Mouse (Mus musculus) G1E (cell line): ENCODE results near the gene AC131692.1. TPM values are rescaled to one million over a fixed set of nuclear protein-coding genes. Genes with fewer than 3 reads are reported as not detected.

Experiments used
- ATAC-seq: 2 replicates; pipeline ENCODE4 v1.8.0; 2016; ENCODE audit warnings: mild to moderate bottlenecking; ENCODE audit not compliant: insufficient number of reproducible peaks, poor library complexity, low FRiP score, severe bottlenecking; ENCODE audit errors: extremely low read depth
- DNase-seq: peaks from one replicate; pipeline ENCODE4 v3.0.0; 2012; ENCODE audit warnings: low spot score
- H3K27me3 ChIP-seq: 2 replicates; pipeline ENCODE4 v1.6.1; 2012; ENCODE audit warnings: mild to moderate bottlenecking, low read length, inconsistent platforms; ENCODE audit not compliant: insufficient read depth
- H3K36me3 ChIP-seq: replicated peaks from 2 replicates; pipeline ENCODE3; 2012; ENCODE audit warnings: mild to moderate bottlenecking, inconsistent platforms
- H3K4me1 ChIP-seq: 2 replicates; pipeline ENCODE4 v1.6.1; 2012; ENCODE audit warnings: low read depth, low read length, inconsistent platforms, mixed read lengths; ENCODE audit not compliant: insufficient read depth
- H3K4me3 ChIP-seq: 2 replicates; pipeline ENCODE4 v1.5.1; 2012; ENCODE audit warnings: low read depth, mild to moderate bottlenecking, inconsistent platforms, low read length, moderate library complexity, mixed read lengths
- H3K9me3 ChIP-seq: replicated peaks from 2 replicates; pipeline ENCODE4 v1.6.1; 2012; ENCODE audit warnings: inconsistent platforms
- CTCF ChIP-seq: IDR thresholded peaks from 2 replicates; pipeline ENCODE4 v1.5.1; 2012; ENCODE audit warnings: low read depth, low read length, inconsistent platforms, mixed read lengths
- GATA1 ChIP-seq: IDR thresholded peaks from 2 replicates; pipeline ENCODE4 v1.6.1; 2012; ENCODE audit warnings: borderline replicate concordance, low read length, inconsistent platforms, mixed read lengths
- GATA2 ChIP-seq: IDR thresholded peaks from 2 replicates; pipeline ENCODE4 v1.6.1; 2012; ENCODE audit warnings: low read depth, low read length, inconsistent platforms, borderline replicate concordance
- POLR2AphosphoS5 ChIP-seq: IDR thresholded peaks from 2 replicates; pipeline ENCODE4 v1.6.1; 2012; ENCODE audit warnings: low read depth, low read length, inconsistent platforms; ENCODE audit not compliant: insufficient replicate concordance
- TAL1 ChIP-seq: conservative IDR thresholded peaks from 2 replicates; pipeline ENCODE4 v1.6.1; 2012; ENCODE audit warnings: low read depth, low read length, inconsistent platforms, mixed read lengths
- polyA plus RNA-seq: library from polyadenylated mRNA; stranded (reverse); fragments of >175 nt; gene quantifications from 2 replicates; pipeline ENCODE4 v1.2.3, GENCODE M21; 2012
- total RNA-seq, 2 experiments: library from RNA; stranded (forward) in 1 of 2; stranded (reverse) in 1 of 2; fragments of 200-1000 nt in 1 of 2; fragments of >200 nt in 1 of 2; fragmentation: Nextera tagmentation in 1 of 2; gene quantifications; 2 replicates each; pipeline ENCODE4 v1.2.3; 2014 to 2017

Gene AC131692.1
- total and polyA plus RNA-seq, 3 experiments = 1.4 to 5.6 (median 3.4) TPM

DNA sequence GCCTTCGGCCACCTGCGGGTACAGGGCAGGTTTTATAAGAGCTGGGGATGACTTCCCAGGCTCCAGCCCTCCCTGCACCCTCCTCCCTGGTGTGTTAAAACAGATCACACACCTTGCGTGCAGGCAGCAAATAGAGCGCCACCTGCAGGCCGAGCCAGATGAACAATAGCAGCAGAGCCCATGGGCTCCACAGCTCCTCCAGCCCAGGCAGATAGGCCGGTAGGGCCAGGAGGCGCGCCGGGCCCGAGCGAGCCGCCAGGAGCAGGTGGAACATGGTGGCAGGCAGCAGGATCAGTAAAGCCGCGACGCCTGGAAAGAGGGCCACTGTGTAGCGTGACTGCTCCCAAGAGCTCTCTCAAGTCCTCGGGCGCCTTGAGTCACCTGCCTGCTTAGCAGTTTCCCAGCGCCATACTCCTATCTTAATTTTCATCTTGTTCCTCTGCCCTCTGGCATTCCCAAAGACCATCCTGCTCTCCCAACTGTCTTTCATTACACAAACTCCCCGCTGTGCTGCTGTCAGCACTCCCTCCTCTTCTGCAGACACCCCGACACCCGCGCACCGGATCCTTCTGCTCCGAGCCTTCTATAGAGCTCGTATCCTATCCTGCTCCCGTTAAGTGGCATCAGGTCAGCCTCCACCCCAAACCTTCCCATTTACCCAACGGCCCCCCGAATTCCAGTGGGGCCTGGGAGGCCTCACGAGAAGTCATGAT, 27.1 kb upstream of the AC131692.1 start:
- peaks cover 77% of the 10 kb centered on the region for H3K36me3 ChIP-seq
- H3K27me3 ChIP-seq = no peaks in the 10 kb centered on the region
- H3K4me3 ChIP-seq = peak overlapping the region; percentile 76
- ATAC-seq (peak; percentile 30; the same call in 1 of the 2 replicates), DNase-seq (peak; percentile 88)
- TF ChIP-seq GATA1 (no peak), CTCF (peak; percentile 56), POLR2AphosphoS5 (peak; percentile 6; the same call in 1 of the 2 replicates), GATA2 (no peak), TAL1 (no peak)
- no peaks in the 10 kb centered on the region for H3K9me3 ChIP-seq
- H3K4me1 ChIP-seq = peaks cover 61% of the 10 kb centered on the region

DNA sequence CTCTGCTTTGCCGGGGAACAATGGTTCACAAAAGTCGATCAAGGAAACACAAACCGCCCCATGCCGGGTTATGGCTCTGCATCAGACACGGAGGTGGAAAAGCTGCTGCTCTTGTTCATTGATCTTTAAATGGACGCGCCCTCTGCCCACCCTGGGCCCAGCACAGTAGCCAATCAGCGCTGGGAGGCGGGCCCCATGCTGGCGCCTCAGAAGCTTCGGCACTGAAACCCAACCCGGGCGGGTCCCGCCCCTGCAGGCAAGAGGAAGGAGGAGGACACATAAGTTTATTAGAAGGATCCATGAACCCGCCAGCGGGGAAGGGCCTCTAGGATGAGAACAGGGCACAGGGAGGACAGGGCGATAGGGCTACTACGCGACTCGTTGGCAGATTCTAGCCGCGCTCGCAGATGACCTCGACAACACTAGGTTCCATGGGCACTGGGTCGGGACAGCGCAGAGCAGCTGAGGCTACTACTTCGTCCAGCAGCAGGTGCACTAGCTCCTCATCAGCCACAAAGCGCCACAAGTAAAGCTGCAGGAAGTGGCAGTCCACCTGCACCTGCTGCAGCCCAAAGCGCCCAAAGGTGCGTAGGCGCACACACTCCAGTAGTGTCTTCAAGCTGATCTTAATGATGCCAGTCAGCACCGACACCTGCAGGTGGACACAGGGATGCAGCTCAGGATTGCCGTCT, 26.3 kb upstream of the AC131692.1 start, which contains the start of gene Tm7sf2:
Tm7sf2 (minus strand) TSS at position 650 of the 692 bp plus-strand sequence.
- Histone ChIP-seq H3K9me3 (no peaks in the 10 kb centered on the region), H3K36me3 (peaks cover 75% of the 10 kb centered on the region), H3K27me3 (no peaks in the 10 kb centered on the region), H3K4me3 (peak within 1 kb of the TSS; percentile 76), H3K4me1 (peaks cover 54% of the 10 kb centered on the region)
- DNase-seq (peak; percentile 98), ATAC-seq (peak; percentile 92)
- TF ChIP-seq POLR2AphosphoS5 = no peak
- no peak for TF ChIP-seq GATA2
- TF ChIP-seq TAL1 = no peak
- no peak for TF ChIP-seq GATA1
- TF ChIP-seq CTCF = no peak

DNA sequence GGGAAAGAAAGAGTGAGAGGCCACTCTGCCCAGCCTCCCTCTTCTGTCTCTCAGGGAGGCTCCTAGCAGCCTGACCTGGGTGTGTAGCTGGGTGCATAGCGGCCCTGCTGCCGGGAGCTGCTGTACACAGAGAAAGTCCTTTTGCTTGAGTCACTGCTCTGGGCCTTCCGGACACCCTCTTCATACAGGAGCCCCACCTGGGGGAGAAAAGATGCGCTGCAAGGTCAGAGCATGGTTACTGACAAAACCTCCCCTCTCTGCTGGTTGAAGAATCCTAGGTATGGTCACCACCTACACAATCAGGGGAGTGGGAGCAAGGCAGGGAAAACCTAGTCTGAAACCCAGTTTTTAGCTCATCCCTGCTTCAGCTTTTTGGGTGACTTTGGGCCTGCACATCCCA, 25.3 kb upstream of the AC131692.1 start:
- H3K36me3 ChIP-seq = peaks cover 75% of the 10 kb centered on the region
- ATAC-seq (no peak), DNase-seq (no peak)
- TF ChIP-seq POLR2AphosphoS5 = no peak
- no peak for TF ChIP-seq TAL1
- TF ChIP-seq GATA2 = no peak
- no peak for TF ChIP-seq GATA1
- TF ChIP-seq CTCF = no peak
- no peak overlapping the region for H3K4me3 ChIP-seq
- no peaks in the 10 kb centered on the region for H3K27me3 ChIP-seq
- no peaks in the 10 kb centered on the region for H3K9me3 ChIP-seq
- H3K4me1 ChIP-seq = peaks cover 43% of the 10 kb centered on the region

DNA sequence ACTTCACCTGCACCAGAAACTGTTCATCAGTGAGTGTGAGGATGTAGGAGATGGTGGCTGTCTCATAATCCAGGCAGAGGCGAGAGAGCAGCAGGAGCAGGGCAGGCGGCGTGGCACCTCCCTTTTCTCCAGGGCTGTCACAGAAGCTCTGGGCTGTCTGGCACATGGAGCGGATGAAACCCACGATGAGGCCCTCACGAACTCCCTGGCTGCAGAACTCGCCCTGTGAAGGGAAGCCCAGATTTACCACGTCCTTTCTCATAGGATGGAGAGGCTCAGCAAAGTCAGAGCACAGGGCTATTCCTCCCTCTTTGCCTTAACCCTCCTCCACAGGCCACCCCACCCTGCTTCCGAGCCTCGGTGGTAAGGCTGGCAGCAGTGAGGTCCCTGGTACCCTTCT, 24.4 kb upstream of the AC131692.1 start:
- H3K4me1 ChIP-seq = peaks cover 43% of the 10 kb centered on the region
- no peaks in the 10 kb centered on the region for H3K9me3 ChIP-seq
- ATAC-seq (no peak), DNase-seq (no peak)
- H3K27me3 ChIP-seq = no peaks in the 10 kb centered on the region
- no peak for TF ChIP-seq GATA1
- no peak for TF ChIP-seq CTCF
- no peak for TF ChIP-seq POLR2AphosphoS5
- TF ChIP-seq GATA2 = no peak
- no peak for TF ChIP-seq TAL1
- H3K36me3 ChIP-seq = peaks cover 80% of the 10 kb centered on the region
- H3K4me3 ChIP-seq = no peak overlapping the region

DNA sequence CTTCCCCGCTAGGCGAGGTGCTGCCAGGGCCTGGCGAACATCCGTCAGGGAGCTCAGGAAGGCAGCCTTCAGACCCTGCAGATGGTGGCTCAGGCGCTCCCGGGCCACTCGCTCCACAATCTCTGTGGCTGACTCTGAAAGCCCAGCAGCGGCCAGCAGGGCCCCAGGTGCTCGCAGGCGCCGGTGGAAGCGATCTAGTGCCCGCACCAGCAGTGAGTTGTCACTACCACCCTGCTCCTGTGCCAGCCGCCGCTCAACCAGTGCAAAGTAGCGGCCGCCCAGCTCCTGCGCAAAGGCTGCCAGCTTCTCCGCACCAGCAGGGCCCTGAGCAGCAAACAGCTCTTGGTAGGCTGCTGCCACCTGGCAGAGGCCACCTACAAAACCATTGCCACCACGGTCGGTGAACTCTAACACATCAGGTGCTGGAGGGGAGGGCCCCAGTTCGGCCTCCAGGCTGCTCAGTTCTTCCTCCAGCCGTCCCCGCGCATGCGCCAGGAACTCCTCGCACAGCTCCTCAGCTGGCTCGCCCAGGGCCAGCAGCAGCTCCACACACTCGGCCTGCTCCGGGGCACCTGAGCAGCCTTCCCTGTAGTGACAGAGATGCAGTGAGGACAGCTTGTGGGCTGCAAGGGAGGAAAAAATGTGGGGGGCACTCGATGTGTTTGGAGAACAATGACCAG, 23.5 kb upstream of the AC131692.1 start:
- Histone ChIP-seq H3K4me3 (peak overlapping the region; percentile 3; the same call in 1 of the 2 replicates), H3K27me3 (no peaks in the 10 kb centered on the region), H3K36me3 (peaks cover 82% of the 10 kb centered on the region), H3K4me1 (peaks cover 46% of the 10 kb centered on the region), H3K9me3 (no peaks in the 10 kb centered on the region)
- TF ChIP-seq GATA1 (no peak), GATA2 (no peak), POLR2AphosphoS5 (no peak), TAL1 (no peak), CTCF (no peak)
- no peak for DNase-seq
- no peak for ATAC-seq

DNA sequence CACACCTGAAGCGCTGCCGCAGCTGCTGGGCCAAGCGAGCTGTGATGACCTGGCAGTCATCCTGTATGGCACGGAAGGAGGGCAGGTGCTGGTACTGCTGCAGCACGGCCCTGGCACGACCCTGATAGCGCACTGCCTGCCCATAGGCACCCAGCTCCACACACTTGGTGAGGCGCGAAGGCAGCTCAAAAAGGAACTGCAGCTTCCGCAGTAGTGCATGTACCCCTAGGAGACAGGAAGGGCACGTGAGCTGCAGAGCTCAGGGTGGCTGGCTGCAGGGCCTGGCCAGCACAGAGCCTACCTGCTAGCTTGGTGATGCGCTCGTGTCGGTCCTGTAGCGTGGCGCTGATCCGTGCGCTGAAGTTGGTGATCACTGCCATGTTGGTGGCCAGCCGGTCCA, 23.0 kb upstream of the AC131692.1 start:
- DNase-seq (no peak), ATAC-seq (no peak)
- H3K36me3 ChIP-seq = peaks cover 83% of the 10 kb centered on the region
- no peaks in the 10 kb centered on the region for H3K9me3 ChIP-seq
- H3K4me3 ChIP-seq = peak overlapping the region; percentile 3; the same call in 1 of the 2 replicates
- peaks cover 46% of the 10 kb centered on the region for H3K4me1 ChIP-seq
- H3K27me3 ChIP-seq = no peaks in the 10 kb centered on the region
- TF ChIP-seq GATA1 = no peak
- TF ChIP-seq POLR2AphosphoS5 = no peak
- TF ChIP-seq GATA2 = no peak
- TF ChIP-seq TAL1 = no peak
